Mouse (Mus musculus) liver, adult 2 months (tissue): ENCODE results near the gene Tbx10. TPM values are rescaled to one million over a fixed set of nuclear protein-coding genes. Genes with fewer than 3 reads are reported as not detected.
"Not testable (repeated sequence)": the region's sequence is repeated elsewhere in the genome, so short reads cannot be mapped to it uniquely, and the experiment has no call there.

Experiments
- DNase-seq: peaks from one replicate; pipeline ENCODE4 v3.0.0-alpha.2; 2011; ENCODE audit warnings: low read depth, low spot score; ENCODE audit errors: extremely low read depth
- H3K27ac ChIP-seq: fragments of 200-500 bp; replicated peaks from 2 replicates; pipeline ENCODE4 v1.5.1; 2012; ENCODE audit warnings: low read depth, mild to moderate bottlenecking, control low read depth, inconsistent platforms, low read length; ENCODE audit not compliant: insufficient read depth
- H3K27me3 ChIP-seq: fragments of 200-500 bp; 2 replicates; pipeline ENCODE4 v1.6.1; 2012; ENCODE audit warnings: mild to moderate bottlenecking, moderate library complexity, low read length, inconsistent platforms; ENCODE audit not compliant: control insufficient read depth, insufficient read depth
- H3K36me3 ChIP-seq: fragments of 200-500 bp; 2 replicates; pipeline ENCODE4 v1.6.1; 2012; ENCODE audit warnings: low read length, inconsistent platforms; ENCODE audit not compliant: control insufficient read depth, insufficient read depth
- H3K4me1 ChIP-seq: fragments of 200-500 bp; 2 replicates; pipeline ENCODE4 v1.6.1; 2011; ENCODE audit warnings: low read length; ENCODE audit not compliant: control insufficient read depth, insufficient read depth
- H3K4me3 ChIP-seq: fragments of 200-500 bp; 2 replicates; pipeline ENCODE4 v1.5.1; 2011; ENCODE audit warnings: low read depth, mild to moderate bottlenecking, control low read depth, low read length, moderate library complexity; ENCODE audit not compliant: insufficient read depth
- H3K79me2 ChIP-seq: fragments of 200-500 bp; 2 replicates; pipeline ENCODE4 v1.6.1; 2012; ENCODE audit warnings: inconsistent platforms, mild to moderate bottlenecking, low read length, moderate library complexity; ENCODE audit not compliant: control insufficient read depth, insufficient read depth
- H3K9ac ChIP-seq: fragments of 200-500 bp; 2 replicates; pipeline ENCODE4 v1.6.1; 2012; ENCODE audit warnings: low read depth, mild to moderate bottlenecking, control low read depth, inconsistent platforms, low read length
- CTCF ChIP-seq: fragments of 200-500 bp; IDR thresholded peaks from 2 replicates; pipeline ENCODE4 v1.5.1; 2011; ENCODE audit warnings: low read depth, low read length, control low read depth
- POLR2A ChIP-seq: fragments of 200-500 bp; IDR thresholded peaks from 2 replicates; pipeline ENCODE4 v1.6.1; 2011; ENCODE audit warnings: low read length, control low read depth; ENCODE audit not compliant: insufficient read depth; ENCODE audit errors: extremely low read depth
- WGBS: fragments of 180-500 bp; shearing (Covaris S2); methylation state at CpG from one replicate; pipeline ENCODE4 v1.1.7; 2018; 5-methylcytosine and 5-hydroxymethylcytosine counted together
- polyA plus RNA-seq: library from polyadenylated mRNA; depleted of rRNA; stranded (reverse); fragments of >200 nt; gene quantifications from 2 replicates; pipeline ENCODE4 v1.2.3, GENCODE M21; 2012
- total RNA-seq: library from RNA; depleted of rRNA; stranded (reverse); fragments of >200 nt; gene quantifications from 2 replicates; pipeline ENCODE4 v1.2.3, GENCODE M21; 2014

Gene Tbx10
- total and polyA plus RNA-seq, 2 experiments, result not detected

- 80% methylated on average over 11 of the region's 11 CpGs for WGBS
- no peaks in the 10 kb centered on the region for H3K27me3 ChIP-seq
- DNase-seq, result no peak
- no peaks in the 10 kb centered on the region for H3K4me1 ChIP-seq
- no peak overlapping the region for H3K9ac ChIP-seq
- H3K36me3 ChIP-seq, result no peaks in the 10 kb centered on the region
- H3K4me3 ChIP-seq, result no peak overlapping the region
- TF ChIP-seq CTCF (no peak), POLR2A (no peak)
- no peak overlapping the region for H3K27ac ChIP-seq
- no peaks in the 10 kb centered on the region for H3K79me2 ChIP-seq
Observed at GRCm38 (mm10) chr19:3966330-3967075, 26.0 kb upstream of the Tbx10 start.

DNA sequence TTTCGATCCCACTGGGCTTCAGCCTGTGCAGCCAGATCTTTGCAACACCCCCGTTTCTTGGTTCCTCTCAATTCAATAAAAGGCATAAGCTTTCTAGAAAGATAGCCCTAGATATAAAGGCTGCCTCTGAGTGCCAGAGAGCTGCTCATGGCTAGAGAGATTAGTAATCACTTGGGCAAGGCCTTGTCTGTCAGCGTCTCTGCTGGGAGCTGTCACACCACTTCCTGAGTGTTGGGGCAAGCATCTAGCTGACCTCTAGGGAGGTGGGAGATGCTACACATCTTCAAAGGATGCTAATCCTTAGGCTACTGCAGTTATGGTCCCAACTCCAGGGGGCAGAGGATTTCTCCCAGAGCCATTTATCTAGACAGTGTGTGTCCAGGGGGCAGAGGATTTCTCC lies 25.3 kb upstream of the Tbx10 start:
- no peak overlapping the region for H3K4me3 ChIP-seq
- H3K79me2 ChIP-seq, result no peaks in the 10 kb centered on the region
- no peak overlapping the region for H3K27ac ChIP-seq
- no peaks in the 10 kb centered on the region for H3K27me3 ChIP-seq
- H3K9ac ChIP-seq, result no peak overlapping the region
- H3K4me1 ChIP-seq, result no peaks in the 10 kb centered on the region
- no peak for DNase-seq
- H3K36me3 ChIP-seq, result no peaks in the 10 kb centered on the region
- TF ChIP-seq POLR2A (no peak), CTCF (no peak)
- WGBS, result 88% methylated on average over 3 of the region's 3 CpGs

- no peak within 1 kb of the TSS for H3K4me3 ChIP-seq
- H3K36me3 ChIP-seq, result no peaks in the 10 kb centered on the region
- no peaks in the 10 kb centered on the region for H3K27me3 ChIP-seq
- H3K4me1 ChIP-seq, result no peaks in the 10 kb centered on the region
- H3K27ac ChIP-seq, result no peak within 1 kb of the TSS
- no peaks in the 10 kb centered on the region for H3K79me2 ChIP-seq
- DNase-seq, result no peak
- TF ChIP-seq POLR2A (no peak), CTCF (no peak)
- no peak within 1 kb of the TSS for H3K9ac ChIP-seq
- 80% methylated on average over 9 of the region's 9 CpGs for WGBS
Observed at GRCm38 (mm10) chr19:3972229-3972628, 20.3 kb upstream of the Tbx10 start, which contains the start of gene Aldh3b2. Gene Aldh3b2, plus strand, starts transcription at chr19:3972328.

DNA sequence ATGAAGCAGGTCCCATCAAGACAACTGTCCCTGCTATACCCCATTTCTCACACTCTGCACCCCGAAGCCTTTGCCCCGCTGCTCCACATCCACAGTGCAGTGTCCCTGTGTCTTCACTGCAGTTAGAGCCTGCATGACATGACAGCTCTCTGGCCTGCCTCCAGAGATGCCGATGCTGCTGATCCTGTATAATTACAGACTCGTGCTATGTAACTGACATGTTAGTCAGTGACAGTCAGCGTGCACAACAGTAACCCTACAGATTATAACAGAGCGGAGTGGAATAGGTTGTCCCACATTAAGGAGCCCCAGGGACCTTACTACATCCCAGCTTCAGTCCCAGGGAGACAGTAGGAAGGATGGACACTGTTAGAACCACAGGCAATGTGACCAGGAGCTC lies 17.9 kb upstream of the Tbx10 start:
- not testable (repeated sequence) for H3K27me3 ChIP-seq, H3K79me2 ChIP-seq, DNase-seq, H3K27ac ChIP-seq, H3K4me1 ChIP-seq, H3K4me3 ChIP-seq, H3K9ac ChIP-seq, H3K36me3 ChIP-seq
- 91% methylated on average over 6 of the region's 6 CpGs for WGBS

DNA sequence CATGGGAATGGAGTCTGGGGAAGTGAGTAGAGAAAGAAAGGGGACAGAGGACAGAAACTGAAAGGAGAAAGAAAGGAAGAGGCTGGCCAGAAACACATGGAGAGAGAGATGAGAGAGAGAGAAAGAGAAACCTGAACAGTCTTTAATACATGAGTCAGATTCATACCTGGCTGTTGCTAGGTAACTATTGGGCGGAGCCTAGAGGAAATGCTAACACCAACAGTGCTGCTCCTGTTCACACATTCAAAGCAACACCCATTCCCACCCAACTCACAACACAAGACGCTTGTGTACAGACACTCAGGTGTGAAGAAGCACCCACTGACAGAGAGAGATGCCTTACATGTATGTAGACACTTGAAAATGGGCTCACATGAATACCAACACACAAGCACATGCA lies 16.7 kb upstream of the Tbx10 start:
- Histone ChIP-seq H3K4me1 (no peaks in the 10 kb centered on the region), H3K4me3 (no peak overlapping the region), H3K79me2 (no peaks in the 10 kb centered on the region), H3K36me3 (no peaks in the 10 kb centered on the region), H3K9ac (no peak overlapping the region), H3K27ac (no peak overlapping the region), H3K27me3 (no peaks in the 10 kb centered on the region)
- DNase-seq, result no peak
- WGBS, result 90% methylated on average over 2 of the region's 2 CpGs
- no peak for TF ChIP-seq CTCF
- no peak for TF ChIP-seq POLR2A

DNA sequence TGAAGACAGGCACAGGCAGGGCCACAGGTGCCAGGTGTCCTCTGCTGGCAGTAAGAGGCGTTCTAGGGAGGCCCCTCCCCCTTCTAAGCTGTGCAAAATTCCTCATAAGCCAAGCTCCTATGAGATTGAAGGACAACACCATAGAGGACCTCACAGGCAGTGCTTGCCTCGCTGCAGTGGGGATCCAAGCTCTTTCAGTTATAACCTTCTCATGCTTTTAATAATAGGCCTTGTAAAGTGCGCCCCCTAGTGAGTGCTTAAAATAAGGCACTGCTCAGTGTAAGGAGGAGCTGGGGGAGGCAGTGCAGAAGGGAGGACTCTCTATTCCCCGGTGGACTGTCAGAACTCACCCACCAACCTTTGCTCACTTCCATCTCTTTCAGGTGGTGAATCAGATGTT lies 12.2 kb upstream of the Tbx10 start:
- no peak overlapping the region for H3K9ac ChIP-seq
- WGBS, result 12% methylated on average over 4 of the region's 4 CpGs
- H3K79me2 ChIP-seq, result no peaks in the 10 kb centered on the region
- no peaks in the 10 kb centered on the region for H3K27me3 ChIP-seq
- H3K4me3 ChIP-seq, result no peak overlapping the region
- peaks cover 10% of the 10 kb centered on the region for H3K4me1 ChIP-seq
- H3K36me3 ChIP-seq, result no peaks in the 10 kb centered on the region
- no peak for TF ChIP-seq POLR2A
- peak; percentile 58 for TF ChIP-seq CTCF
- DNase-seq, result peak; percentile 64
- no peak overlapping the region for H3K27ac ChIP-seq
